Mouse (Mus musculus): ENCODE data around the gene 4932411N23Rik.
"Not testable (repeated sequence)": the region's sequence is repeated elsewhere in the genome, so short reads cannot be mapped to it uniquely, and the experiment has no call there.

4932411N23Rik gene

GRCm38 (mm10) chrX:126815768-126816167, at the start of gene 4932411N23Rik:
Gene 4932411N23Rik (minus strand): TSS chrX:126815868.
- in situ Hi-C loops (cut with MboI; ENCODE audit: low pct_unique_long_range_greater_than_20kb in 1 of 2, low sequenced_read_pairs in 2 of 2, unreplicated experiment in 1 of 2): no loop called here

GRCm38 (mm10) chrX:126779895-126780294, 35.8 kb downstream of the 4932411N23Rik start:
- in situ Hi-C loops (cut with MboI; ENCODE audit: low pct_unique_long_range_greater_than_20kb in 1 of 2, low sequenced_read_pairs in 2 of 2, unreplicated experiment in 1 of 2): no loop called here

- in situ Hi-C loops (cut with MboI; ENCODE audit: low pct_unique_long_range_greater_than_20kb in 1 of 2, low sequenced_read_pairs in 2 of 2, unreplicated experiment in 1 of 2): not testable (repeated sequence)
These were observed 38.0 kb downstream of the 4932411N23Rik start for GRCm38 (mm10) chrX:126777643-126778042.

- in situ Hi-C loops (cut with MboI; ENCODE audit: low pct_unique_long_range_greater_than_20kb in 1 of 2, low sequenced_read_pairs in 2 of 2, unreplicated experiment in 1 of 2): not testable (repeated sequence)
These were observed 40.8 kb downstream of the 4932411N23Rik start for GRCm38 (mm10) chrX:126774846-126775245.

GRCm38 (mm10) chrX:126773511-126773910, 42.2 kb downstream of the 4932411N23Rik start:
- in situ Hi-C loops (cut with MboI; ENCODE audit: low pct_unique_long_range_greater_than_20kb in 1 of 2, low sequenced_read_pairs in 2 of 2, unreplicated experiment in 1 of 2): not testable (repeated sequence)
